Mouse (Mus musculus): ENCODE measurements around the gene Tob1. TPM values are rescaled to one million over a fixed set of nuclear protein-coding genes. Genes with fewer than 3 reads are reported as not detected.
A peak's percentile ranks its signal among the peaks of the same experiment; 100 is the strongest.

Tob1 gene
- polyA plus RNA-seq, 1 experiment = 10.7 TPM

DNA sequence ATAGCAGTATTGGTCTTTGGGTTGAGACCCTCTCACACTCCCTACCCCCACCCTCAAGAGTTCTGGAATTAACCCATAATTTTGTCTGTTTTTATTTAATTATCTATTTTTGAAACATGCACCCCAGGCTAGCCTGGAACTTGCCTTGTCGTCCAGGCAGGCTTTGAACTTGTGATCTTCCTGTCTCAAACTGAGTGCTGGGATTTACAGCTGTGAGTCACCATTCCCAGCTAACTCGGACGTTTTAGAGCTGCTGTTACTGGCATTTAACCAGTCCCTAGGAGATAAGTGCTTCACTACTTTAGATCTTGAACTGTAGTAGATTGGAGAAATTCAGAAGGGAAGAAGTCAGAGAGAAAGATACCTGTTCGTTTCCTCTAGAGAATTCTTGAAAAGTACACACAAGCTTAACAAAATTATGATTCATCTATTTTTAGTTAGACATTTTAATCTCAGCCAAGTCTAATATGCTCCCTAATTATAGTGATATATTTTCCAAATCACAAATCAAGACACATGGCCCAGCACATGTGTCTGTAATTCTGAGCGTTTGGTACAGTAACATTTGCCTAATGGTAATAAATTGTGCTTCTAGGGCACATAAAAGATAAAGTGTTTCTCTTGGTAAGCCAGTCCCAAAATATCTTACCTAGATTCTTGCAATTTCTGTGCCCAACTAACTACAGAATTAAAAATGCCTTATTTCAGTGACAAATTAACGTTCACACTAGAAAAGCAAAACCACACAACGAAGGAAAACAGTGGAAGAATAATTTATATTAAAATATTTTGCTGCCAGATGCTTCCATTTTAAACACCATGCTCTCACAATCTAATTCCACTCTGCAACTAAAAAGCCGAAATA, 2.2 kb upstream of the Tob1 start:
- Histone ChIP-seq H3ac (ENCODE audit: control insufficient read depth, insufficient read length, low read depth) (no peak overlapping the region), H3K79me3 (ENCODE audit: low read depth) (peaks cover 19% of the 10 kb centered on the region), H3K27me3 (ENCODE audit: control insufficient read depth, insufficient read depth, insufficient read length) (no peaks in the 10 kb centered on the region), H3K79me2 (ENCODE audit: control insufficient read depth, insufficient read depth) (peaks cover 27% of the 10 kb centered on the region), H3K36me3 (ENCODE audit: control insufficient read depth, insufficient read depth) (peaks cover 8% of the 10 kb centered on the region), H3K4me3 (ENCODE audit: insufficient read depth, poor library complexity, severe bottlenecking) (no peak overlapping the region)
- TF ChIP-seq MYOG (IDR thresholded peaks at IDR 0.05; ENCODE audit: control insufficient read depth, extremely low read depth, insufficient read length) (no peak), MAX (IDR thresholded peaks at IDR 0.05) (no peak), MYOD1 (IDR thresholded peaks at IDR 0.05; ENCODE audit: control insufficient read depth, insufficient read length, low read depth) (no peak), FOSL1 (IDR thresholded peaks at IDR 0.05; ENCODE audit: insufficient read depth, low read length, poor library complexity, severe bottlenecking) (no peak), CTCF (IDR thresholded peaks at IDR 0.05; ENCODE audit: control insufficient read depth, insufficient read depth, insufficient read length) (no peak), CEBPB (IDR thresholded peaks at IDR 0.05; ENCODE audit: low read depth) (no peak), USF1 (IDR thresholded peaks at IDR 0.05; ENCODE audit: low read depth) (no peak)

DNA sequence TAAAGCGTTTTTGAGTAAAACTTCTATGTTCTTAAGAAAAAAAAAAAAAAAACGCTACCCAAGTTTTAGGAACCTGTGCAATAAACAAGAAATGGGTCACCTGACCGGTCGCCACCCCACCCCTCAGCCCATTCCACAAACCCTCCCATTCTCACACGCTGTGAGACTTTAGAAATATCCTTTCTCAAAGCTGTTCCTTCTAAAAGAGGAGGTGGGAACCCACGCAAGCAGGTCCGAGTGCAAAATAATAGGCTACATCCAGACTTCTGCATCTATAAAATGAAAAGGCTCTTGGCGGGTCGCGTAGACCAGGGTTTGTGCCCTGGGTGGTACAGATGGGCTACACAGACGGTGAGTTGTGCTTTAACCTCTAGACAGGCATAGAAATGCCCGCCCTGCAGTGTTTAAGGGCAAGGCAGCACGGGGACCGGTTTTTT, 1.5 kb upstream of the Tob1 start:
- Histone ChIP-seq H3K4me3 (ENCODE audit: insufficient read depth, poor library complexity, severe bottlenecking) (peak overlapping the region; percentile 46), H3ac (ENCODE audit: control insufficient read depth, insufficient read length, low read depth) (peak overlapping the region; percentile 27), H3K36me3 (ENCODE audit: control insufficient read depth, insufficient read depth) (peaks cover 15% of the 10 kb centered on the region)

DNA sequence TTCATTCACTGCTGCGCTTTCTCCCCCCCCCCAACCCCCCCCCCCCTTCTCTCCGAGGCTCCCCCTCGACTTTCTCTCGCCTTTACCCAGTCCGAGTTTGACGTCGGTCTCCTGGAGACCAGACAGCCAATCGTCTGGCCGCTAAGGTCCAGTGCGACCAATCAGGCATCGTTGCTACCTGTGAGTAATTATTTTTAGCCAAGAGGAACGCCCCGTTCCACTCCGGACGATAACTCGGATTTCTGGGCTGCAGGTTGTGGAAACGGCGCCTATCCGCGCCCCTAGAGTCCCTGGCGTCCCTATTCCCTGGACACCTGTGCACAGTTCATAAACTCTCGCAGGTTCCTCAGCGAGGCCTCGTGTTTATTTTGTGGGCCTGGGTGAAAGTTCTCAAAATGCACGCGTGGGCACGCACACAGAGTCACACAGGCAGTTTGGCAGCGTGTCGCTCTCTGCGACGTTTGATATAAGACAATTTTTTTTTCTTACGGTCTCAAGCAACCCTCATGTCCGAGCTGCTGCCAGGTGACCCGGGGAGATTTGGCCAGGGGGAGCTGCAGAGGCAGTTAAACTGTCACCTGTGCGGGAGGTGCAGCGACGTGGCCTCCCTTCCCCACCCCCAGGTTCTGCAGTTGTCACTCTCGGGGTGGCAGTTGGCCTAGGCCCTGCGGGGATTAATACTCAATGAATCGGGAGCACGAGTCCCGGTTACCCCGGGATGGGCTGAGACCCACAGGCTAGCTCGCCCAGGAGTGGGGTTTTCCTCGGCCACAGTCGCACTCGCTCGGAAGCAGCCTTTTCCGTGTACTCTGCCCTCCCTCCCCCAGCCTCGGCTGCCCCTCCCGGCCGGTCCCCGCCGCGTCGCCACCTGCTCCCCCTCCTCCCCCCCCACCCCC, 815 bp upstream of the Tob1 start:
- H3K4me3 ChIP-seq (ENCODE audit: insufficient read depth, poor library complexity, severe bottlenecking) = peak overlapping the region; percentile 46
- peaks cover 20% of the 10 kb centered on the region for H3K79me3 ChIP-seq (ENCODE audit: low read depth)
- H3K79me2 ChIP-seq (ENCODE audit: control insufficient read depth, insufficient read depth) = peaks cover 37% of the 10 kb centered on the region
- peak overlapping the region; percentile 81 for H3ac ChIP-seq (ENCODE audit: control insufficient read depth, insufficient read length, low read depth)
- no peak for TF ChIP-seq CTCF (IDR thresholded peaks at IDR 0.05; ENCODE audit: control insufficient read depth, insufficient read depth, insufficient read length)
- peaks cover 19% of the 10 kb centered on the region for H3K36me3 ChIP-seq (ENCODE audit: control insufficient read depth, insufficient read depth)
- no peaks in the 10 kb centered on the region for H3K27me3 ChIP-seq (ENCODE audit: control insufficient read depth, insufficient read depth, insufficient read length)

More for the DNA sequence above, 1.5 kb upstream of the Tob1 start:
- Histone ChIP-seq H3K27me3 (ENCODE audit: control insufficient read depth, insufficient read depth, insufficient read length) (no peaks in the 10 kb centered on the region), H3K79me3 (ENCODE audit: low read depth) (peaks cover 20% of the 10 kb centered on the region), H3K79me2 (ENCODE audit: control insufficient read depth, insufficient read depth) (peaks cover 34% of the 10 kb centered on the region)
- peak; percentile 36 for TF ChIP-seq USF1 (IDR thresholded peaks at IDR 0.05; ENCODE audit: low read depth)
- TF ChIP-seq MYOG (IDR thresholded peaks at IDR 0.05; ENCODE audit: control insufficient read depth, extremely low read depth, insufficient read length) = no peak

DNA sequence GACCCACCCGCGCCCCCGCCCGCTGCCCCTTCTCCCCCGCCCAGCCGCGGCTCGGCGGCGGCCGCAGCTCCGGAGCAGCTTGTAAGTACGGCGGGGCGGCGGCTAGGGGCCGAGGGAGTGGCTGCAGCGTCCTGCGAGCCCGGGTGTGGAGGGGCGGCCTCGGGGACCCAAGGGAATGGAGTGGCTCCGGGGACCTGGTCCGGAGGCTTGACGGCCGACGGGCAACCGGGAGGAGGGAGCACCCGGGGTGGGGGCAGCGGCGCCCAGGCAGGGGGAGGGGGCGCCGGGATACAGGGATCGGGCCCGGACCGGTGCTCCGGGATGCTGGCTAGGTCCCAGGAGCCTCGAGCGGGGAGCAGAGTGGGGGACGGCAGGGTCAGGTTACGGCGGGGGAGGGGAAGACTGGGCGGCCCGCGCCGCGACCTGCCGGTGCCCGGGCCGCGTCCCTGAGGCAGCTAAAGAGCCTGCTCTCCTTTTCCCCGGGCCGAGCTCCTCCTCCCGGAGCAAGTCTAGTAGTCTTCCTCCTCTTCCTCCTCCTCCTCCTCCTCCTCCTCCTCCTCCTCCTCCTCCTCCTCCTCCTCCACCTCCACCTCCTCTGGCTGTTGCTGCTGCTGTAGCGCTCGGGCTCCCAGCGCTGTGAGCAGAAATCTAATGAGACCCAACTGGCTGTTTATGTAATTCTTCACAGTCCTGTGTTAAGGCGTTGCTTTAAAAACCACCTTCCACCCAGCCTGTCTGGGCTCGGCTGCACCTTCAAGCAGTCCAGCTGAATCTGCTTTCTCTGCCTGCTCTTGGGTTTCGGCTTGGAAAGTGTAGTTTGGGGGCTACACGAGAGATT, 616 bp downstream of the Tob1 start:
- Histone ChIP-seq H3K36me3 (ENCODE audit: control insufficient read depth, insufficient read depth) (peaks cover 19% of the 10 kb centered on the region), H3K4me3 (ENCODE audit: insufficient read depth, poor library complexity, severe bottlenecking) (peak overlapping the region; percentile 74), H3K79me3 (ENCODE audit: low read depth) (peaks cover 20% of the 10 kb centered on the region), H3ac (ENCODE audit: control insufficient read depth, insufficient read length, low read depth) (peak overlapping the region; percentile 94), H3K27me3 (ENCODE audit: control insufficient read depth, insufficient read depth, insufficient read length) (no peaks in the 10 kb centered on the region), H3K79me2 (ENCODE audit: control insufficient read depth, insufficient read depth) (peaks cover 37% of the 10 kb centered on the region)
- no peak for TF ChIP-seq MAX (IDR thresholded peaks at IDR 0.05)
- no peak for TF ChIP-seq USF1 (IDR thresholded peaks at IDR 0.05; ENCODE audit: low read depth)

DNA sequence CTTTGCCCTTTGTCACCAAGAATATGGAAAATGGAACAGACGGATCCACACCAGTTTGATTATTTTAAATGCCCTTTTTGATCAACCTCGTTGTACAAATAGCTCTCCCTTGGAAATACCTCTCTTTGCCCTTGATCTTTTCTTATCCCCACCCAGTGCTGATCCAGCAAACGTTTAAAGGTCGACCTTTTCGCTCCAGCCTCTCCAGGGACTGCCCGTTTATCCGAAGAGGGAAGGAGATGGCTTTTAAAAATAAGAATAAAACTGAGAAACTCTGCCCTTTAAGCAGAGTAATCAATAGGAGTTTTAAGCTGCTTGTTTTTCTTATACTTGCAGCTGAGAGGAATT, 1.2 kb downstream of the Tob1 start:
- H3ac ChIP-seq (ENCODE audit: control insufficient read depth, insufficient read length, low read depth) = peak overlapping the region; percentile 94
- H3K79me3 ChIP-seq (ENCODE audit: low read depth) = peaks cover 20% of the 10 kb centered on the region
- no peaks in the 10 kb centered on the region for H3K27me3 ChIP-seq (ENCODE audit: control insufficient read depth, insufficient read depth, insufficient read length)
- H3K36me3 ChIP-seq (ENCODE audit: control insufficient read depth, insufficient read depth) = peaks cover 19% of the 10 kb centered on the region
- peaks cover 37% of the 10 kb centered on the region for H3K79me2 ChIP-seq (ENCODE audit: control insufficient read depth, insufficient read depth)
- TF ChIP-seq CTCF (IDR thresholded peaks at IDR 0.05; ENCODE audit: control insufficient read depth, insufficient read depth, insufficient read length) = no peak
- no peak for TF ChIP-seq MYOG (IDR thresholded peaks at IDR 0.05; ENCODE audit: control insufficient read depth, extremely low read depth, insufficient read length)
- no peak for TF ChIP-seq USF1 (IDR thresholded peaks at IDR 0.05; ENCODE audit: low read depth)
- no peak for TF ChIP-seq MAX (IDR thresholded peaks at IDR 0.05)
- no peak for TF ChIP-seq FOSL1 (IDR thresholded peaks at IDR 0.05; ENCODE audit: insufficient read depth, low read length, poor library complexity, severe bottlenecking)
- no peak for TF ChIP-seq CEBPB (IDR thresholded peaks at IDR 0.05; ENCODE audit: low read depth)
- TF ChIP-seq MYOD1 (IDR thresholded peaks at IDR 0.05; ENCODE audit: control insufficient read depth, insufficient read length, low read depth) = no peak
- peak overlapping the region; percentile 74 for H3K4me3 ChIP-seq (ENCODE audit: insufficient read depth, poor library complexity, severe bottlenecking)
